In the genomic region with DNA sequence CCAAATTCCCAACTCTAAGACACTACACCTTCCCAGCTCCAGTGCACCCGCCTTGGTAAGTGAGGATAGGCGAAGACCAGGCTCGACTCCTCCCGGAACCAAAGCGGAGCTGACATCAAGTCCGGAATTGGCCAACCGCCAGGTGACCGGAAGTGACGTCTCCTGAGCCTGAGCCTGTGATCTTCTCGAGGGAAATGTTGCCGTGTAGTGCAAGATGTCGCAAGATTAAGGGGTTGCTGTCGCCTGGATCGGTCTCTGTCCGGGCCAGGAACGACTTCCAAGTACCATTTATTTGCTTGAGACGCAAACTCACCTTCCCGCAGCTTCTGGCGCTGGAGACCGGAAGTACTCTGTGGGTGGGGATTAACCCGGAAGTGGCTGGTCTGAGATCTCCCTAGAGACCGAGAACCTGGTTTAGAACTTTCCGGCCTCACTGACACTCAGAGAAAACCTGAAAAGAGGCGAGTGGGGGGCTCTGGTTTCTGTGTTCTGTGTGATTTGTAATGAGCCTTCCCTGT, we compare ENCODE assay signal across 8 mouse cellular contexts. TPM values are rescaled to one million over a fixed set of nuclear protein-coding genes. Genes with fewer than 3 reads are reported as not detected.
DNase-seq lines count a peak whose midpoint lies in the region; ATAC-seq lines count a peak whose summit lies in the region.

No protein-coding gene starts in this region.

- ATAC-seq in heart, embryonic 15.5 days (replicated peaks; ENCODE audit: insufficient number of reproducible peaks, insufficient read depth, low FRiP score, low read depth): peak; percentile 85
- ATAC-seq in liver, embryonic 12.5 days: peak; percentile 81

- peak; percentile 55 to 69 for DNase-seq in CD8-positive naive resting alpha-beta T cell, adult 2 months (ENCODE audit: low read depth in 2 of 2, low spot score in 2 of 2)
- DNase-seq in c-Kit-positive CD71-negative TER-119-negative erythroid progenitor cells, embryonic 14.5 days (ENCODE audit: low read depth): peak; percentile 66
- DNase-seq in forebrain, embryonic 10.5 days (ENCODE audit: extremely low spot score, low spot score): peak; percentile 93
- DNase-seq in kidney, postnatal 14 days: peak; percentile 97
- DNase-seq in naive thymus-derived CD4-positive, alpha-beta T cell, adult 2 months (ENCODE audit: low read depth): peak; percentile 88
- DNase-seq in splenic B cell, adult 2 months (ENCODE audit: low read depth, low spot score): peak; percentile 93

- H3K4me1 ChIP-seq in forebrain, embryonic 10.5 days: peaks cover 39% of the 10 kb centered on the region
- peaks cover 6% of the 10 kb centered on the region for H3K4me1 ChIP-seq in heart, embryonic 15.5 days (replicated peaks)
- peaks cover 12% of the 10 kb centered on the region for H3K4me1 ChIP-seq in liver, embryonic 12.5 days

- peak overlapping the region; percentile 70 for H3K9ac ChIP-seq in heart, embryonic 15.5 days
- H3K9ac ChIP-seq in liver, embryonic 12.5 days: peak overlapping the region; percentile 66

- WGBS in forebrain, embryonic 10.5 days: 3% methylated on average over 24 of the region's 24 CpGs
- WGBS in heart, embryonic 15.5 days: 2% methylated on average over 24 of the region's 24 CpGs
- WGBS in liver, embryonic 12.5 days (ENCODE audit: insufficient replicate concordance): 3% methylated on average over 24 of the region's 24 CpGs

- no peaks in the 10 kb centered on the region for H3K9me3 ChIP-seq in forebrain, embryonic 10.5 days
- no peaks in the 10 kb centered on the region for H3K9me3 ChIP-seq in heart, embryonic 15.5 days (replicated peaks)
- H3K9me3 ChIP-seq in liver, embryonic 12.5 days (replicated peaks): no peaks in the 10 kb centered on the region

- H3K27me3 ChIP-seq in forebrain, embryonic 10.5 days (ENCODE audit: poor library complexity, severe bottlenecking): no peaks in the 10 kb centered on the region
- H3K27me3 ChIP-seq in heart, embryonic 15.5 days: peaks cover 5% of the 10 kb centered on the region; the same call in 1 of the 2 replicates
- 0 out of 2 replicates have a peak, but pooled peaks cover 3% of the 10 kb centered on the region for H3K27me3 ChIP-seq in liver, embryonic 12.5 days (replicated peaks)
- 0 out of 2 replicates have a peak, but pooled peaks cover 2% of the 10 kb centered on the region for H3K27me3 ChIP-seq in splenic B cell, adult 2 months (ENCODE audit: control insufficient read depth, insufficient read depth, low read length, poor library complexity, severe bottlenecking)

- H3K4me3 ChIP-seq in forebrain, embryonic 10.5 days: peak overlapping the region; percentile 72
- H3K4me3 ChIP-seq in heart, embryonic 15.5 days: peak overlapping the region; percentile 78
- peak overlapping the region; percentile 69 for H3K4me3 ChIP-seq in liver, embryonic 12.5 days

- H3K4me2 ChIP-seq in heart, embryonic 15.5 days: peak overlapping the region; percentile 70
- H3K4me2 ChIP-seq in liver, embryonic 12.5 days: peak overlapping the region; percentile 74

- H3K36me3 ChIP-seq in forebrain, embryonic 10.5 days (replicated peaks): peaks cover 4% of the 10 kb centered on the region
- H3K36me3 ChIP-seq in heart, embryonic 15.5 days: no peaks in the 10 kb centered on the region
- no peaks in the 10 kb centered on the region for H3K36me3 ChIP-seq in liver, embryonic 12.5 days
- H3K36me3 ChIP-seq in splenic B cell, adult 2 months (ENCODE audit: control insufficient read depth, insufficient read depth, low read length, poor library complexity, severe bottlenecking): no peaks in the 10 kb centered on the region

- H3K27ac ChIP-seq in forebrain, embryonic 10.5 days: peak overlapping the region; percentile 97
- H3K27ac ChIP-seq in heart, embryonic 15.5 days: peak overlapping the region; percentile 93
- peak overlapping the region; percentile 80 for H3K27ac ChIP-seq in liver, embryonic 12.5 days

RNA-seq across cellular contexts. Expression of a gene that starts 1.9 kb away (rescaled TPM):
- polyA plus RNA-seq in forebrain, embryonic 10.5 days (2016; fragmentation: Nextera tagmentation; extraction: Ambion mirVana): 6.8 and 8.0 TPM in 2 replicates
- polyA plus RNA-seq in heart, embryonic 15.5 days (2015; fragmentation: Nextera tagmentation; extraction: Ambion mirVana): 0.74 and 1.1 TPM in 2 replicates
- polyA plus RNA-seq in liver, embryonic 12.5 days (2016; fragmentation: Nextera tagmentation; extraction: Ambion mirVana): 14.1 and 15.7 TPM in 2 replicates

RNA-seq across cellular contexts. Expression of a gene that starts 10.9 kb away (rescaled TPM):
- 28.3 and 30.2 TPM in 2 replicates for polyA plus RNA-seq in forebrain, embryonic 10.5 days (2016; fragmentation: Nextera tagmentation; extraction: Ambion mirVana)
- 16.7 and 19.7 TPM in 2 replicates for polyA plus RNA-seq in heart, embryonic 15.5 days (2015; fragmentation: Nextera tagmentation; extraction: Ambion mirVana)
- 11.5 and 11.8 TPM in 2 replicates for polyA plus RNA-seq in liver, embryonic 12.5 days (2016; fragmentation: Nextera tagmentation; extraction: Ambion mirVana)

RNA-seq across cellular contexts. Expression of a gene that starts 39.7 kb away (rescaled TPM):
- polyA plus RNA-seq in forebrain, embryonic 10.5 days (2016; fragmentation: Nextera tagmentation; extraction: Ambion mirVana): 42.0 and 50.7 TPM in 2 replicates
- polyA plus RNA-seq in heart, embryonic 15.5 days (2015; fragmentation: Nextera tagmentation; extraction: Ambion mirVana): 23.1 and 33.6 TPM in 2 replicates
- 17.0 and 17.8 TPM in 2 replicates for polyA plus RNA-seq in liver, embryonic 12.5 days (2016; fragmentation: Nextera tagmentation; extraction: Ambion mirVana)

RNA-seq across cellular contexts. Expression of a gene that starts 43.1 kb away (rescaled TPM):
- polyA plus RNA-seq in forebrain, embryonic 10.5 days (2016; fragmentation: Nextera tagmentation; extraction: Ambion mirVana): 70.9 and 71.8 TPM in 2 replicates
- polyA plus RNA-seq in heart, embryonic 15.5 days (2015; fragmentation: Nextera tagmentation; extraction: Ambion mirVana): 46.7 and 52.9 TPM in 2 replicates
- polyA plus RNA-seq in liver, embryonic 12.5 days (2016; fragmentation: Nextera tagmentation; extraction: Ambion mirVana): 34.7 and 35.9 TPM in 2 replicates

Comparison
In these comparisons a context has a peak if more than half of its experiments do, and no peak if none do; other contexts are left out.
1. Peak in every context shown above with its lines: DNase-seq, ATAC-seq, H3K4me3 ChIP-seq and H3K27ac ChIP-seq.